8 mouse cellular contexts compared by ENCODE assay signal in the genomic region with DNA sequence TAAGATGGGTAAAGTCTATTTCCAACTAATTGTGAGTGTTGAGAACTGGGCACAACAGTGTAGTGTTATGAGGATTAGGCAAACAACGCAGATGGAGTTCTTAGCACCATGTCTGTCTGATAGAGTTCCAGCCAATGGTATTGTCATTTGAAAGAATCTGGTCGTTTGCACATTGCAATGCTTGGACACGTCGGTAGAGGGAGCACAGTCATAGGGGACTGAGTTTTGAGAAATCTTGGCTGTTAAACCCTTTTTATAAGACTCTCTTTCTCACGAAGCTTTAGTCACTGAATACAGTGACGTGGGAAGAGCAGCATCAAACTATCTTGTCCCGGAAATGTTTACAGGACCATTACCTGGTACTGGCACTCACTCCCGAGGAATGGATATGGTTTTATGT.
DNase-seq lines count a peak whose midpoint lies in the region.

No protein-coding gene starts in this region.

- peak; percentile 85 for DNase-seq in CD4-positive helper T cell, adult 2 months (ENCODE audit: low read depth, low spot score)
- DNase-seq in Muller cell, postnatal 12 days (ENCODE audit: inconsistent ontology term): peak; percentile 31
- DNase-seq in cerebellum, adult 9-10 months: peak; percentile 57
- DNase-seq in frontal cortex, postnatal 14 days (ENCODE audit: low spot score in 2 of 2): peak; percentile 18 to 76
- DNase-seq in kidney, postnatal 4 days: peak; percentile 86 to 88
- DNase-seq in lung, postnatal 10 days: peak; percentile 87
- peak; percentile 79 for DNase-seq in right cerebral cortex, postnatal 14 days
- DNase-seq in yolk sac, embryonic 10.5 days (ENCODE audit: low spot score): peak; percentile 12

Comparison
In these comparisons a context has a peak if more than half of its experiments do, and no peak if none do; other contexts are left out.
1. Peak in every context shown above with its lines: DNase-seq.
2. DNase-seq: peak in every context shown above with its lines; median percentile 87 in kidney, postnatal 4 days; 87 in lung, postnatal 10 days; 85 in CD4-positive helper T cell, adult 2 months; 79 in right cerebral cortex, postnatal 14 days; 57 in cerebellum, adult 9-10 months; 47 in frontal cortex, postnatal 14 days; 31 in Muller cell, postnatal 12 days; 12 in yolk sac, embryonic 10.5 days.